ENCODE assay signal across 7 mouse cellular contexts in the genomic region with DNA sequence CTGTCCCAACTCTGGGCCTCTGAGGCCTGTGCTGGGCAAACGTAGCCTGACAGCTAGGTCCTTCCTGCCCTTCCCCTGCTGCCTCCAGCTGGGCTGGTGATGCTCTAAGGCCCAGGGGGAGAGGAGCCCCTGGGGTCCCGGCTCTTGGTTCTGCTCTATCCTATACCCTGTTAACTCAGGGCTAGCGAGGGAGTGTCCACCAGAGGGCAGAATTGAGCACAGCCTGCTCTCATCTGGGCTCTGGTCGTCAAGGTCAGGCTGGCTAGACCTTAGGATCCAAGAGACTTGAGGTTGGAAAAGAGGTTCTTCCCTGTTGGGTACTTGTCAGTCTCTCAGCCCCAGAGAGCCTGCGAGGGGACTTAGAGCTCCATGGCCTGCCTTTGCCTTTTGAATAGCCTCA. TPM values are rescaled to one million over a fixed set of nuclear protein-coding genes. Genes with fewer than 3 reads are reported as not detected.
A peak's percentile ranks its signal among the peaks of the same experiment; 100 is the strongest.
DNase-seq lines count a peak whose midpoint lies in the region; ATAC-seq and TF ChIP-seq lines count a peak whose summit lies in the region.

No protein-coding gene starts in this region.

- DNase-seq in 3134 (ENCODE audit: extremely low read depth, insufficient read length, low spot score), result peak; percentile 35
- peak; percentile 76 for DNase-seq in 3T3-L1 (ENCODE audit: low read depth, low spot score)
- peak; percentile 71 for DNase-seq in brain, adult 2 months (ENCODE audit: low read depth, low spot score)
- peak; percentile 55 for DNase-seq in lung, adult 2 months
- DNase-seq in retina, embryonic 14.5 days (ENCODE audit: low spot score), result peak; percentile 85

- TF ChIP-seq POLR2A in lung, adult 2 months (IDR thresholded peaks at IDR 0.05; ENCODE audit: borderline replicate concordance, extremely low read depth, low read depth, low read length), result no peak

- no peak overlapping the region for H3K4me3 ChIP-seq in hindbrain, embryonic 15.5 days
- no peak overlapping the region for H3K4me3 ChIP-seq in lung, adult 2 months (replicated peaks; ENCODE audit: extremely low read depth, low read depth, low read length)

- no peaks in the 10 kb centered on the region for H3K27me3 ChIP-seq in hindbrain, embryonic 15.5 days

- H3K9ac ChIP-seq in hindbrain, embryonic 15.5 days, result no peak overlapping the region

- no peaks in the 10 kb centered on the region for H3K9me3 ChIP-seq in hindbrain, embryonic 15.5 days

- no peaks in the 10 kb centered on the region for H3K4me1 ChIP-seq in hindbrain, embryonic 15.5 days (replicated peaks)
- no peaks in the 10 kb centered on the region for H3K4me1 ChIP-seq in lung, adult 2 months (ENCODE audit: control insufficient read depth, insufficient read depth, low read length)

- peak; percentile 81 for TF ChIP-seq CTCF in lung, adult 2 months (IDR thresholded peaks at IDR 0.05; ENCODE audit: insufficient read depth, low read length)

- 16% methylated on average over 5 of the region's 5 CpGs for WGBS in hindbrain, embryonic 15.5 days
- WGBS in lung, adult 2 months, result 23% methylated on average over 5 of the region's 5 CpGs

- no peak overlapping the region for H3K4me2 ChIP-seq in hindbrain, embryonic 15.5 days

- peaks cover 25% of the 10 kb centered on the region for H3K36me3 ChIP-seq in hindbrain, embryonic 15.5 days

- H3K27ac ChIP-seq in hindbrain, embryonic 15.5 days (replicated peaks), result no peak overlapping the region

- peak; percentile 71; the same call in 1 of the 2 replicates for ATAC-seq in erythroid progenitor cell, adult 5-6 weeks (replicated peaks; ENCODE audit: low FRiP score, poor library complexity, severe bottlenecking)
- ATAC-seq in hindbrain, embryonic 15.5 days (ENCODE audit: low FRiP score, low read depth), result 0 out of 2 replicates have a peak, but pooled peaks have one; percentile 52

RNA-seq across cellular contexts. Expression of a gene that starts 11.6 kb away (rescaled TPM):
- not detected in 2 replicates for total RNA-seq in erythroid progenitor cell, adult 5-6 weeks (2015; ENCODE audit: low replicate concordance)
- not detected in 2 replicates for total RNA-seq in erythroid progenitor cell, adult 5-6 weeks (2017; ENCODE audit: low replicate concordance)
- 3.2 and 4.0 TPM in 2 replicates for polyA plus RNA-seq in hindbrain, embryonic 15.5 days (2015; fragmentation: Nextera tagmentation; extraction: Ambion mirVana)
- polyA plus RNA-seq in lung, adult 2 months (2012; rRNA removed), result 4.9 and 9.4 TPM in 2 replicates

RNA-seq across cellular contexts. Expression of a gene that starts 26.7 kb away (rescaled TPM):
- total RNA-seq in erythroid progenitor cell, adult 5-6 weeks (2015; ENCODE audit: low replicate concordance), result 7.1 and 9.4 TPM in 2 replicates
- 6.1 and 16.9 TPM in 2 replicates for total RNA-seq in erythroid progenitor cell, adult 5-6 weeks (2017; ENCODE audit: low replicate concordance)
- 60.0 and 65.0 TPM in 2 replicates for polyA plus RNA-seq in hindbrain, embryonic 15.5 days (2015; fragmentation: Nextera tagmentation; extraction: Ambion mirVana)
- 39.3 and 53.9 TPM in 2 replicates for polyA plus RNA-seq in lung, adult 2 months (2012; rRNA removed)

RNA-seq across cellular contexts. Expression of a gene that starts 43.3 kb away (rescaled TPM):
- total RNA-seq in erythroid progenitor cell, adult 5-6 weeks (2015; ENCODE audit: low replicate concordance), result 0.84 and 2.2 TPM in 2 replicates
- total RNA-seq in erythroid progenitor cell, adult 5-6 weeks (2017; ENCODE audit: low replicate concordance), result 1.9 and 3.9 TPM in 2 replicates
- 4.3 and 4.6 TPM in 2 replicates for polyA plus RNA-seq in hindbrain, embryonic 15.5 days (2015; fragmentation: Nextera tagmentation; extraction: Ambion mirVana)
- 215 and 250 TPM in 2 replicates for polyA plus RNA-seq in lung, adult 2 months (2012; rRNA removed)

RNA-seq across cellular contexts. Expression of a gene that starts 56.9 kb away (rescaled TPM):
- total RNA-seq in erythroid progenitor cell, adult 5-6 weeks (2015; ENCODE audit: low replicate concordance), result not detected in 2 replicates
- not detected in 2 replicates for total RNA-seq in erythroid progenitor cell, adult 5-6 weeks (2017; ENCODE audit: low replicate concordance)
- polyA plus RNA-seq in hindbrain, embryonic 15.5 days (2015; fragmentation: Nextera tagmentation; extraction: Ambion mirVana), result 61.7 and 68.4 TPM in 2 replicates
- polyA plus RNA-seq in lung, adult 2 months (2012; rRNA removed), result 0.08 and 0.30 TPM in 2 replicates

Comparison
In these comparisons a context has a peak if more than half of its experiments do, and no peak if none do; other contexts are left out.
1. DNase-seq: peak in every context shown above with its lines; median percentile 85 in retina, embryonic 14.5 days; 76 in 3T3-L1; 71 in brain, adult 2 months; 55 in lung, adult 2 months; 35 in 3134.
2. RNA of a gene that starts 43.3 kb away (polyA plus RNA-seq): 215 to 250 TPM in lung, adult 2 months; 4.3 to 4.6 TPM in hindbrain, embryonic 15.5 days; every median in the first group is over 10 times any median in the second.